Mouse (Mus musculus) NIH3T3 (cell line): ENCODE measurements around the gene Hivep3.

ENCODE experiments used
- DNase-seq: peaks from one replicate; pipeline ENCODE4 v3.0.0-alpha.2; 2012; ENCODE audit warnings: low read depth

Hivep3 gene

GRCm38 (mm10) chr4:119816620-119817356 is 83.2 kb downstream of the Hivep3 start:
- peak; percentile 37 for DNase-seq

- no peak for DNase-seq
These were observed 92.4 kb downstream of the Hivep3 start for GRCm38 (mm10) chr4:119825956-119826355.

- no peak for DNase-seq
These were observed 94.8 kb downstream of the Hivep3 start for GRCm38 (mm10) chr4:119828386-119828785.

GRCm38 (mm10) chr4:119828996-119829395 is 95.4 kb downstream of the Hivep3 start:
- no peak for DNase-seq

- no peak for DNase-seq
These were observed 99.7 kb downstream of the Hivep3 start for GRCm38 (mm10) chr4:119833333-119833732.

- DNase-seq = no peak
These were observed 100.3 kb downstream of the Hivep3 start for GRCm38 (mm10) chr4:119833884-119834283.

- no peak for DNase-seq
These were observed 102.6 kb downstream of the Hivep3 start for GRCm38 (mm10) chr4:119836181-119836580.

GRCm38 (mm10) chr4:119837505-119838065 is 104.0 kb downstream of the Hivep3 start:
- DNase-seq = no peak

GRCm38 (mm10) chr4:119838308-119838707 is 104.7 kb downstream of the Hivep3 start:
- DNase-seq = no peak

GRCm38 (mm10) chr4:119843294-119843693 is 109.7 kb downstream of the Hivep3 start:
- DNase-seq = no peak

- no peak for DNase-seq
These were observed 110.7 kb downstream of the Hivep3 start for GRCm38 (mm10) chr4:119844267-119844666.

- no peak for DNase-seq
These were observed 112.1 kb downstream of the Hivep3 start for GRCm38 (mm10) chr4:119845596-119846161.

GRCm38 (mm10) chr4:119852483-119852882 is 118.9 kb downstream of the Hivep3 start:
- DNase-seq = peak; percentile 42

GRCm38 (mm10) chr4:119854307-119855144 is 120.9 kb downstream of the Hivep3 start:
- peak; percentile 20 for DNase-seq

- DNase-seq = no peak
These were observed 125.9 kb downstream of the Hivep3 start for GRCm38 (mm10) chr4:119859454-119859853.

- no peak for DNase-seq
These were observed 127.4 kb downstream of the Hivep3 start for GRCm38 (mm10) chr4:119861001-119861400.

- DNase-seq = peak; percentile 81
These were observed 132.4 kb downstream of the Hivep3 start for GRCm38 (mm10) chr4:119865827-119866455.

GRCm38 (mm10) chr4:119867132-119867531 is 133.5 kb downstream of the Hivep3 start:
- DNase-seq = no peak

- DNase-seq = peak; percentile 75
These were observed 136.8 kb downstream of the Hivep3 start for GRCm38 (mm10) chr4:119870411-119870810.

GRCm38 (mm10) chr4:119871441-119871840 is 137.9 kb downstream of the Hivep3 start:
- DNase-seq = no peak

- DNase-seq = no peak
These were observed 138.4 kb downstream of the Hivep3 start for GRCm38 (mm10) chr4:119871861-119872582.
